Mouse (Mus musculus) erythroblast, embryonic 14.5 days (primary cell): Measurements from ENCODE around the gene Arl5b. TPM values are rescaled to one million over a fixed set of nuclear protein-coding genes. Genes with fewer than 3 reads are reported as not detected.
A peak's percentile ranks its signal among the peaks of the same experiment; 100 is the strongest.

Source experiments
- H3K27me3 ChIP-seq: 2 replicates; pipeline ENCODE4 v1.6.1; 2012; ENCODE audit warnings: inconsistent platforms; ENCODE audit not compliant: control insufficient read depth
- H3K36me3 ChIP-seq: 2 replicates; pipeline ENCODE4 v1.6.1; 2012; ENCODE audit warnings: mild to moderate bottlenecking, inconsistent platforms; ENCODE audit not compliant: control insufficient read depth
- H3K4me1 ChIP-seq: 2 replicates; pipeline ENCODE4 v1.6.1; 2012; ENCODE audit warnings: inconsistent platforms; ENCODE audit not compliant: control insufficient read depth
- H3K4me3 ChIP-seq: replicated peaks from 2 replicates; pipeline ENCODE3; 2012; ENCODE audit warnings: moderate library complexity, mild to moderate bottlenecking, inconsistent platforms
- H3K9me3 ChIP-seq: 2 replicates; pipeline ENCODE4 v1.6.1; 2012; ENCODE audit warnings: low read length, inconsistent platforms, mixed read lengths; ENCODE audit not compliant: control insufficient read depth
- GATA1 ChIP-seq: IDR thresholded peaks from 2 replicates; pipeline ENCODE4 v1.6.1; 2012; ENCODE audit warnings: low read length, inconsistent platforms, mixed read lengths
- TAL1 ChIP-seq: IDR thresholded peaks from 3 replicates; pipeline ENCODE4 v1.6.1; 2012; ENCODE audit warnings: low read length, inconsistent platforms, mixed read lengths
- polyA plus RNA-seq: library from polyadenylated mRNA; stranded (reverse); fragments of >175 nt; gene quantifications from 2 replicates; pipeline ENCODE4 v1.2.3, GENCODE M21; 2012

Arl5b gene
- 0.12 and 0.14 TPM in 2 replicates for polyA plus RNA-seq

- TF ChIP-seq TAL1: no peak
- no peak for TF ChIP-seq GATA1
Observed at GRCm38 (mm10) chr2:15049117-15049873, at the start of gene Arl5b. Arl5b (plus strand) TSS chr2:15049395.

GRCm38 (mm10) chr2:15007531-15007930 is 41.7 kb upstream of the Arl5b start:
- H3K9me3 ChIP-seq: no peaks in the 10 kb centered on the region
- TF ChIP-seq TAL1 (no peak), GATA1 (no peak)
- peaks cover 4% of the 10 kb centered on the region; the same call in 1 of the 2 replicates for H3K36me3 ChIP-seq

More at GRCm38 (mm10) chr2:15049117-15049873, at the start of gene Arl5b:
- H3K4me1 ChIP-seq: peaks cover 20% of the 10 kb centered on the region
- no peaks in the 10 kb centered on the region for H3K27me3 ChIP-seq
- H3K9me3 ChIP-seq: no peaks in the 10 kb centered on the region
- no peaks in the 10 kb centered on the region; the same call in none of the 2 replicates for H3K36me3 ChIP-seq
- H3K4me3 ChIP-seq: peak within 1 kb of the TSS; percentile 76

DNA sequence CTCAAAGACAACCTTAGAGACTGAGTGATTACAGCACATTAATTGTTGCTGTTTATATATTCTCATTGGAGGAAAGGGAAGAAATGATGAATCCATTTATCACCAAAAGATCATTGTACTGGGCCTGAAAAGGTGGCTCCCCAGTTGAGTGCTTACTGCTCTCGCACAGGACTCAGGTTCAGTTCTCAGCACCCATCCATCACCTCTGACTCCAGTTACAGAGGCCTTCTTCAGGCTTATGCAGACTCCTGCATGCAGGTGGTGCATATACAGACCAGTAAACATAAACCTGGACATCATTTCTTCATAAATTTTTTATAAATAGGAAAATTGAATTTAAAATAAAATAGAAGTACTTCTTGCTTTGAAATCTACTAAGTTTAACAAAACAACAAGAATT is 41.1 kb upstream of the Arl5b start:
- no peak for TF ChIP-seq GATA1
- no peak for TF ChIP-seq TAL1
- Histone ChIP-seq H3K36me3 (peaks cover 4% of the 10 kb centered on the region; the same call in 1 of the 2 replicates), H3K9me3 (no peaks in the 10 kb centered on the region), H3K4me3 (no peak overlapping the region), H3K27me3 (no peaks in the 10 kb centered on the region), H3K4me1 (no peaks in the 10 kb centered on the region)

More at GRCm38 (mm10) chr2:15007531-15007930, 41.7 kb upstream of the Arl5b start:
- no peaks in the 10 kb centered on the region for H3K4me1 ChIP-seq
- no peak overlapping the region for H3K4me3 ChIP-seq
- no peaks in the 10 kb centered on the region for H3K27me3 ChIP-seq

DNA sequence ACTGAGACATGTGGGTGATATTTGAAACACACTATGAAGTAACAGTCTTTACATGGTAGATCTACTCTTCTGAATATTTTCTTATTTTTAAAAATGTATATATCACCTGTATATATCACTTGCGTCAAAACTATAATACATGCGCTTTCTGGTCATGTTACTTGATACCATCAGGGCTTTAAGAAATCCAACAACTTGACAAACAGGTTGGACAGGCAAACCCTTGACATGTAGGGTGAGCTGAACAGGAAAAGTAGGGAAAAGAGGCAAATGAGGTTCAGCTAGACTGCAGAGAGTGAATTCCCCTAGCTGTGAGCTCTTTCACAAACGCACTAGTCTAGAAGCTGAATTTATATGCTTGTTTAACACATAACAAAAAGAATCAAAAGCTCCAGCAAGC is 22.4 kb upstream of the Arl5b start:
- TF ChIP-seq GATA1 (no peak), TAL1 (no peak)

DNA sequence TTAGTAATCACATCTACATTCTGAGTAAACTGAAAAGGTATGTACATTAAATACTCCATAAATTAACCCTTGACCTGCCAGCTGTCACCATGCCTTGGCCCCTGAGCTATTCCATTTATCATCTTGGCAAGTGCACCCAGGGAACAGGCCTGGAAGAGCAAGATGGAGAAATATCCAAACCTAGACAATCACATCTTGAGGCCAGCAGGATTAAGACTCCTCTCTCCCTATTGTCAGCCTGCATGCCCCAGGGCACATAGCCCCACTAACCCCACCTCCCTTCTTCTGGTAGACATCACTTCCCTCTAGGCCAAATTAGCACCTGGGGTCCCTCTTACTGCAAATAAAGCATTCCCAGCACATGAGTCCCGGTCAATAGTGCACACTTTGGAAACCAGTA is 21.4 kb upstream of the Arl5b start:
- no peaks in the 10 kb centered on the region for H3K27me3 ChIP-seq
- no peaks in the 10 kb centered on the region for H3K4me1 ChIP-seq
- H3K9me3 ChIP-seq: no peaks in the 10 kb centered on the region
- TF ChIP-seq GATA1 (no peak), TAL1 (no peak)
- H3K4me3 ChIP-seq: no peak overlapping the region
- peaks cover 3% of the 10 kb centered on the region; the same call in 1 of the 2 replicates for H3K36me3 ChIP-seq

More for the DNA sequence above, 22.4 kb upstream of the Arl5b start:
- Histone ChIP-seq H3K9me3 (no peaks in the 10 kb centered on the region), H3K4me3 (no peak overlapping the region), H3K4me1 (no peaks in the 10 kb centered on the region), H3K36me3 (peaks cover 3% of the 10 kb centered on the region; the same call in 1 of the 2 replicates), H3K27me3 (no peaks in the 10 kb centered on the region)

DNA sequence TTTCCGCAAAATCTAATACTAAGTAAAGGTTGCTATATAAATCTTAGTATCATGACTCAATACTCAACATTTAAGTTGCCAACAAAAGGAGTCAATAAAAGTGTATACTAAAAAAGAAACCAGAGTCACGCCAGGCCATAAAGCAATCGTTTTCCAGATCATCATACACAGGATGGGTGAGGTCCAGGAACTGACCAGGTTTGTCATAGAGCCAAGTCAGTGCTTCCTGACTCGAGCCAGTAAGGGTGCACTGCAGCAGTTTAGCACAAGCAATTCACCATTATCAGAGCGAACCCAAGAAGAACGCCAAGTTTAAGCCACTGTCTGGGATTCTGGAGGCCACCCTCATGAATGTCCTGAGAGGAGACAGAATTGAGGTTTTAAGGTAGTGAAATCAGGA is 10.5 kb upstream of the Arl5b start:
- peaks cover 15% of the 10 kb centered on the region for H3K36me3 ChIP-seq
- H3K9me3 ChIP-seq: no peaks in the 10 kb centered on the region
- H3K4me1 ChIP-seq: no peaks in the 10 kb centered on the region; the same call in 1 of the 2 replicates
- no peak overlapping the region for H3K4me3 ChIP-seq
- TF ChIP-seq TAL1 (no peak), GATA1 (no peak)
- H3K27me3 ChIP-seq: no peaks in the 10 kb centered on the region

- Histone ChIP-seq H3K9me3 (no peaks in the 10 kb centered on the region), H3K4me1 (no peaks in the 10 kb centered on the region; the same call in 1 of the 2 replicates), H3K4me3 (no peak overlapping the region), H3K36me3 (peaks cover 15% of the 10 kb centered on the region), H3K27me3 (no peaks in the 10 kb centered on the region)
- TF ChIP-seq GATA1: no peak
- no peak for TF ChIP-seq TAL1
Observed at GRCm38 (mm10) chr2:15040326-15040725, 8.9 kb upstream of the Arl5b start.

DNA sequence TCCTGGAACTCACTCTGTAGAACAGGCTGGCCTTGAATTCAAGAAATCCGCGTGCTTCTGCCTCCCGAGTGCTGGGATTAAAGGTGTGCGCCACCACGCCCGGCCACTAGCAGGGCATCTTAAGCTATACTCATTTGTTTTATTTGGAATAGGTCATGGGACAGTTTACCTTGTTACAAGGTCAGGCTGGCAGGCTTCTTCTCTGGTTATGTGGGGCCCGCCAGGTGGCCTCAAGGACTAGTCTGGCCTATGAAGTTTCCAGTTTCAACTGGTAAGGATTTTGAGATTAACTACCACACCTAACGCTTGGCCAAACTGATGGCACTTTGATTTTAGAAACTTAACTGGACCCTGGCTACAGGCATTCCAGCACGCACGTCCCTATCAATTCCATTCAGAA is 5.3 kb downstream of the Arl5b start:
- peak overlapping the region; percentile 95 for H3K4me3 ChIP-seq
- H3K9me3 ChIP-seq: no peaks in the 10 kb centered on the region
- no peaks in the 10 kb centered on the region for H3K27me3 ChIP-seq
- no peak for TF ChIP-seq GATA1
- TF ChIP-seq TAL1: no peak
- peaks cover 33% of the 10 kb centered on the region for H3K4me1 ChIP-seq
- no peaks in the 10 kb centered on the region for H3K36me3 ChIP-seq

- H3K4me1 ChIP-seq: peaks cover 29% of the 10 kb centered on the region
- no peak for TF ChIP-seq GATA1
- no peak for TF ChIP-seq TAL1
Observed at GRCm38 (mm10) chr2:15054945-15055637, 5.9 kb downstream of the Arl5b start, which contains the start of gene Nsun6. Nsun6 (minus strand) TSS chr2:15055069.

More at GRCm38 (mm10) chr2:15054945-15055637, 5.9 kb downstream of the Arl5b start, which contains the start of gene Nsun6:
- Histone ChIP-seq H3K27me3 (no peaks in the 10 kb centered on the region), H3K4me3 (peak within 1 kb of the TSS; percentile 95), H3K9me3 (no peaks in the 10 kb centered on the region), H3K36me3 (no peaks in the 10 kb centered on the region)
